Mouse (Mus musculus) liver, embryonic 11.5 days (tissue): ENCODE data around the gene Unkl. TPM values are rescaled to one million over a fixed set of nuclear protein-coding genes. Genes with fewer than 3 reads are reported as not detected.

ENCODE experiments used
- ATAC-seq: fragments of 200-750 bp; cut with Nextera tagmentation; replicated peaks from 2 replicates; pipeline ENCODE4 v1.8.0; 2017; ENCODE audit warnings: moderate number of reproducible peaks, mild to moderate bottlenecking, moderate TSS enrichment, moderate library complexity; ENCODE audit not compliant: low FRiP score
- DNase-seq: peaks from one replicate; pipeline ENCODE4 v3.0.0-alpha.2; 2017; ENCODE audit warnings: low spot score
- H3K27ac ChIP-seq: fragments of 300-500 bp; sonication (generic); 2 replicates; pipeline ENCODE4 v1.5.1; 2014; ENCODE audit warnings: mild to moderate bottlenecking, low read depth, low read length, control low read depth
- H3K27me3 ChIP-seq: fragments of 300-500 bp; sonication (generic); replicated peaks from 2 replicates; pipeline ENCODE4 v1.6.1; 2014; ENCODE audit warnings: low read length, mixed read lengths; ENCODE audit not compliant: control insufficient read depth, insufficient read depth
- H3K36me3 ChIP-seq: fragments of 300-500 bp; sonication (generic); 2 replicates; pipeline ENCODE4 v1.6.1; 2014; ENCODE audit warnings: mild to moderate bottlenecking, low read length, moderate library complexity, mixed read lengths; ENCODE audit not compliant: control insufficient read depth, insufficient read depth
- H3K4me1 ChIP-seq: fragments of 300-500 bp; sonication (generic); replicated peaks from 2 replicates; pipeline ENCODE4 v1.6.1; 2014; ENCODE audit warnings: low read length, mixed read lengths; ENCODE audit not compliant: control insufficient read depth, insufficient read depth
- H3K4me2 ChIP-seq: fragments of 300-500 bp; sonication (generic); 2 replicates; pipeline ENCODE4 v1.6.1; 2014; ENCODE audit warnings: mild to moderate bottlenecking, control low read depth, moderate library complexity
- H3K4me3 ChIP-seq: fragments of 300-500 bp; sonication (generic); 2 replicates; pipeline ENCODE4 v1.5.1; 2014; ENCODE audit warnings: low read depth, low read length, control low read depth
- H3K9ac ChIP-seq: fragments of 300-500 bp; sonication (generic); 2 replicates; pipeline ENCODE4 v1.6.1; 2014; ENCODE audit warnings: low read depth, low read length, control low read depth
- H3K9me3 ChIP-seq: fragments of 300-500 bp; sonication (generic); 2 replicates; pipeline ENCODE4 v1.6.1; 2016; ENCODE audit warnings: low read length, inconsistent platforms, mixed read lengths; ENCODE audit not compliant: control insufficient read depth
- WGBS: fragments of 180-500 bp; shearing (Covaris S2); extraction: QIAGEN DNeasy Blood & Tissue Kit; methylation state at CpG from one replicate; pipeline ENCODE4 v1.1.7; 2014; 5-methylcytosine and 5-hydroxymethylcytosine counted together
- microRNA-seq: library from miRNA; unstranded; fragments of <30 nt; microRNA quantifications from one replicate; pipeline ENCODE4, GENCODE M21; 2017; ENCODE audit warnings: borderline number of aligned reads
- polyA plus RNA-seq: library from polyadenylated mRNA; unstranded; fragments of >200 nt; fragmentation: Nextera tagmentation; extraction: Ambion mirVana; gene quantifications from 2 replicates; pipeline ENCODE4 v1.2.1, GENCODE M21; 2014

Unkl gene
- polyA plus RNA-seq, 1 experiment from 2014 or later, result 11.7 TPM

- H3K9ac ChIP-seq, result peak within 1 kb of the TSS; percentile 90
- H3K36me3 ChIP-seq, result peaks cover 5% of the 10 kb centered on the region; the same call in 1 of the 2 replicates
- no peaks in the 10 kb centered on the region for H3K27me3 ChIP-seq
- peaks cover 30% of the 10 kb centered on the region for H3K4me1 ChIP-seq
- no peaks in the 10 kb centered on the region for H3K9me3 ChIP-seq
- DNase-seq (no peak), ATAC-seq (no peak)
- WGBS, result 78% methylated on average over 9 of the region's 9 CpGs
- H3K4me3 ChIP-seq, result peak within 1 kb of the TSS; percentile 78
- H3K4me2 ChIP-seq, result peak within 1 kb of the TSS; percentile 99
- peak within 1 kb of the TSS; percentile 95 for H3K27ac ChIP-seq
Measured at GRCm38 (mm10) chr17:25274571-25275346, 86.6 kb downstream of the Unkl start, which contains the start of gene Ube2i. Ube2i (minus strand) TSS chr17:25274622.

GRCm38 (mm10) chr17:25275833-25276232, 87.6 kb downstream of the Unkl start:
- H3K27ac ChIP-seq, result no peak overlapping the region
- 93% methylated on average over 3 of the region's 3 CpGs for WGBS
- peaks cover 22% of the 10 kb centered on the region for H3K4me1 ChIP-seq
- ATAC-seq, result no peak
- no peak overlapping the region for H3K4me2 ChIP-seq
- H3K4me3 ChIP-seq, result no peak overlapping the region
- DNase-seq, result no peak
- no peak overlapping the region for H3K9ac ChIP-seq
- peaks cover 3% of the 10 kb centered on the region; the same call in 1 of the 2 replicates for H3K36me3 ChIP-seq
- no peaks in the 10 kb centered on the region for H3K9me3 ChIP-seq
- H3K27me3 ChIP-seq, result no peaks in the 10 kb centered on the region

GRCm38 (mm10) chr17:25282133-25282532, 93.9 kb downstream of the Unkl start:
- no peak overlapping the region for H3K9ac ChIP-seq
- peak overlapping the region; percentile 48 for H3K4me2 ChIP-seq
- ATAC-seq, result peak; percentile 67
- no peak overlapping the region for H3K4me3 ChIP-seq
- DNase-seq, result no peak
- H3K27ac ChIP-seq, result no peak overlapping the region
- no peaks in the 10 kb centered on the region; the same call in 1 of the 2 replicates for H3K4me1 ChIP-seq
- no peaks in the 10 kb centered on the region for H3K9me3 ChIP-seq
- 27% methylated on average over 11 of the region's 11 CpGs for WGBS
- H3K27me3 ChIP-seq, result no peaks in the 10 kb centered on the region
- H3K36me3 ChIP-seq, result no peaks in the 10 kb centered on the region

Small RNA genes lying within 50 kb of the gene (microRNA-seq; reads per million reads assigned to microRNA genes)
- 2.5 reads per million for gene Mir3547

Other genes starting within 250 kb of the Unkl start
- 164 and 168 TPM in 2 replicates for gene Jpt2, start 227.7 kb upstream of the Unkl start, polyA plus RNA-seq
- 9.5 and 11.8 TPM in 2 replicates for gene Cramp1l, start 172.6 kb upstream of the Unkl start, polyA plus RNA-seq
- gene Ift140, start 172.3 kb upstream of the Unkl start, polyA plus RNA-seq, result 51.6 and 55.3 TPM in 2 replicates
- gene Tmem204, start 104.8 kb upstream of the Unkl start, polyA plus RNA-seq, result 8.5 and 10.1 TPM in 2 replicates
- 46.2 and 49.6 TPM in 2 replicates for gene Telo2, start 72.4 kb upstream of the Unkl start, polyA plus RNA-seq
- not detected in 2 replicates for gene Ptx4, start 67.6 kb upstream of the Unkl start, polyA plus RNA-seq
- 18.7 and 19.7 TPM in 2 replicates for gene Clcn7, start 55.0 kb upstream of the Unkl start, polyA plus RNA-seq
- 0.11 and 0.14 TPM in 2 replicates for gene Ccdc154, start 25.9 kb upstream of the Unkl start, polyA plus RNA-seq
- not detected in 2 replicates for gene Gm38655, start 12.9 kb upstream of the Unkl start, polyA plus RNA-seq
- 42.5 and 47.8 TPM in 2 replicates for gene BC003965, start 3.8 kb upstream of the Unkl start, polyA plus RNA-seq
- 29.0 and 30.8 TPM in 2 replicates for gene Gnptg, start 51.7 kb downstream of the Unkl start, polyA plus RNA-seq
- 49.3 and 51.1 TPM in 2 replicates for gene Tsr3, start 51.8 kb downstream of the Unkl start, polyA plus RNA-seq
- gene Baiap3, start 68.0 kb downstream of the Unkl start, polyA plus RNA-seq, result 0.60 and 0.83 TPM in 2 replicates
- gene Ube2i, start 86.2 kb downstream of the Unkl start, polyA plus RNA-seq, result 621 and 624 TPM in 2 replicates
- gene Prss34, start 110.0 kb downstream of the Unkl start, polyA plus RNA-seq, result not detected in 2 replicates
- not detected in 2 replicates for gene Prss28, start 120.2 kb downstream of the Unkl start, polyA plus RNA-seq
- gene Prss29, start 130.3 kb downstream of the Unkl start, polyA plus RNA-seq, result not detected in 2 replicates
- not detected in 2 replicates for gene Tpsab1, start 157.2 kb downstream of the Unkl start, polyA plus RNA-seq
- gene Tpsb2, start 177.9 kb downstream of the Unkl start, polyA plus RNA-seq, result 0.22 and 0.25 TPM in 2 replicates
- gene Tpsg1, start 180.9 kb downstream of the Unkl start, polyA plus RNA-seq, result 0.81 and 1.1 TPM in 2 replicates
- gene Cacna1h, start 245.4 kb downstream of the Unkl start, polyA plus RNA-seq, result 2.6 and 3.2 TPM in 2 replicates